In genomic region chr13:69761393-69761792, GRCm38 (mm10) we compare ENCODE assay signal across 9 mouse cellular contexts. TPM values are rescaled to one million over a fixed set of nuclear protein-coding genes. Genes with fewer than 3 reads are reported as not detected.
A peak's percentile ranks its signal among the peaks of the same experiment; 100 is the strongest.
DNase-seq lines count a peak whose midpoint lies in the region; ATAC-seq and TF ChIP-seq lines count a peak whose summit lies in the region.
"Had no signal": no experiment of that assay in that cellular context is flagged by ENCODE, and none has a peak within 500 bp of the region (broad histone marks: within the 10 kb centered on the region; RNA-seq: fewer than 3 reads in every experiment).

No protein-coding gene starts in this region.

- peak overlapping the region; percentile 49 for H3K27ac ChIP-seq in forebrain, embryonic 15.5 days (replicated peaks)
- H3K27ac ChIP-seq in forebrain, embryonic 12.5 days = no peak overlapping the region
- H3K27ac ChIP-seq in cerebellum, adult 2 months (ENCODE audit: insufficient read depth, low read length) = peak overlapping the region; percentile 10; the same call in 1 of the 2 replicates
- H3K27ac ChIP-seq: limb, embryonic 12.5 days had no signal

- H3K4me1 ChIP-seq in forebrain, embryonic 15.5 days = peaks cover 20% of the 10 kb centered on the region
- H3K4me1 ChIP-seq in forebrain, embryonic 12.5 days = no peaks in the 10 kb centered on the region
- peaks cover 13% of the 10 kb centered on the region; the same call in 1 of the 2 replicates for H3K4me1 ChIP-seq in cerebellum, adult 2 months (ENCODE audit: control insufficient read depth, insufficient read depth, low read length)
- H3K4me1 ChIP-seq: limb, embryonic 12.5 days had no signal

- 47% methylated on average over 10 of the region's 10 CpGs for WGBS in forebrain, embryonic 15.5 days
- WGBS in forebrain, embryonic 12.5 days = 91% methylated on average over 10 of the region's 10 CpGs
- 5% methylated on average over 10 of the region's 10 CpGs for WGBS in cerebellum, adult 2 months

- H3K9me3 ChIP-seq in forebrain, embryonic 15.5 days = no peaks in the 10 kb centered on the region
- no peaks in the 10 kb centered on the region for H3K9me3 ChIP-seq in forebrain, embryonic 12.5 days
- H3K9me3 ChIP-seq: limb, embryonic 12.5 days had no signal

- no peak for TF ChIP-seq POLR2A in cerebellum, adult 2 months (IDR thresholded peaks at IDR 0.05; ENCODE audit: borderline replicate concordance, insufficient read depth, low read length)

- no peak overlapping the region for H3K4me2 ChIP-seq in forebrain, embryonic 15.5 days (replicated peaks)
- H3K4me2 ChIP-seq in forebrain, embryonic 12.5 days = no peak overlapping the region
- H3K4me2 ChIP-seq: limb, embryonic 12.5 days had no signal

- H3K9ac ChIP-seq in forebrain, embryonic 15.5 days (replicated peaks) = no peak overlapping the region
- H3K9ac ChIP-seq in forebrain, embryonic 12.5 days = no peak overlapping the region
- H3K9ac ChIP-seq: limb, embryonic 12.5 days had no signal

- DNase-seq in cerebellum, adult 2 months = peak; percentile 86 to 95
- peak; percentile 40 to 66 for DNase-seq in heart, adult 9 months (ENCODE audit: low spot score in 2 of 2)
- peak; percentile 85 to 91 for DNase-seq in left cerebral cortex, postnatal 14 days (ENCODE audit: low spot score in 2 of 2)
- DNase-seq in skeletal muscle tissue, adult 2 months (ENCODE audit: low read depth, low spot score) = peak; percentile 22
- no peak for DNase-seq in spleen, postnatal 36 days (ENCODE audit: low spot score in 2 of 2)

- ATAC-seq in forebrain, embryonic 15.5 days (replicated peaks) = peak; percentile 74
- no peak for ATAC-seq in forebrain, embryonic 12.5 days (ENCODE audit: low FRiP score)
- ATAC-seq in megakaryocyte progenitor cell, adult 5-6 weeks (replicated peaks; ENCODE audit: poor library complexity) = no peak

- intact Hi-C loops in left cerebral cortex, postnatal 14 days (cut with DNase I) = no loop called here

- no peak for TF ChIP-seq CTCF in cerebellum, adult 2 months (IDR thresholded peaks at IDR 0.05; ENCODE audit: borderline replicate concordance, insufficient read depth, low read depth, low read length)

- H3K36me3 ChIP-seq in forebrain, embryonic 15.5 days = no peaks in the 10 kb centered on the region
- no peaks in the 10 kb centered on the region for H3K36me3 ChIP-seq in forebrain, embryonic 12.5 days (replicated peaks)
- H3K36me3 ChIP-seq: limb, embryonic 12.5 days had no signal

- H3K27me3 ChIP-seq in forebrain, embryonic 15.5 days = no peaks in the 10 kb centered on the region
- H3K27me3 ChIP-seq in forebrain, embryonic 12.5 days = no peaks in the 10 kb centered on the region
- H3K27me3 ChIP-seq in cerebellum, adult 2 months (ENCODE audit: control insufficient read depth, insufficient read depth, low read length) = no peaks in the 10 kb centered on the region

- no peak overlapping the region for H3K4me3 ChIP-seq in forebrain, embryonic 15.5 days
- no peak overlapping the region for H3K4me3 ChIP-seq in forebrain, embryonic 12.5 days (replicated peaks)
- H3K4me3 ChIP-seq in cerebellum, adult 2 months (replicated peaks; ENCODE audit: insufficient read depth, low read depth, low read length) = no peak overlapping the region
- H3K4me3 ChIP-seq: limb, embryonic 12.5 days had no signal

RNA-seq across cellular contexts. Expression of gene Ube2ql1, which starts 21.7 kb away (rescaled TPM):
- 29.3 and 30.4 TPM in 2 replicates for polyA plus RNA-seq in forebrain, embryonic 15.5 days (2015; fragmentation: Nextera tagmentation; extraction: Ambion mirVana)
- 5.8 and 6.4 TPM in 2 replicates for polyA plus RNA-seq in forebrain, embryonic 12.5 days (2016; fragmentation: Nextera tagmentation; extraction: Ambion mirVana)
- polyA plus RNA-seq in cerebellum, adult 2 months (2012; rRNA removed) = 102 and 105 TPM in 2 replicates
- 100 to 1,000 TPM; 184 to 206 TPM for total RNA-seq in left cerebral cortex, postnatal 14 days (2021)
- not detected in 2 replicates for total RNA-seq in megakaryocyte progenitor cell, adult 5-6 weeks (2015)
- total RNA-seq in megakaryocyte progenitor cell, adult 5-6 weeks (2017) = not detected in 2 replicates

RNA-seq across cellular contexts. Expression of gene Med10, which starts 40.8 kb away (rescaled TPM):
- polyA plus RNA-seq in forebrain, embryonic 15.5 days (2015; fragmentation: Nextera tagmentation; extraction: Ambion mirVana) = 177 and 181 TPM in 2 replicates
- polyA plus RNA-seq in forebrain, embryonic 12.5 days (2016; fragmentation: Nextera tagmentation; extraction: Ambion mirVana) = 160 and 173 TPM in 2 replicates
- 36.9 and 40.5 TPM in 2 replicates for polyA plus RNA-seq in cerebellum, adult 2 months (2012; rRNA removed)
- total RNA-seq in left cerebral cortex, postnatal 14 days (2021) = 10 to 100 TPM; 58.3 to 62.7 TPM
- total RNA-seq in megakaryocyte progenitor cell, adult 5-6 weeks (2015) = 37.5 and 42.5 TPM in 2 replicates
- 44.8 and 45.5 TPM in 2 replicates for total RNA-seq in megakaryocyte progenitor cell, adult 5-6 weeks (2017)

Comparison
In these comparisons a context has a peak if more than half of its experiments do, and no peak if none do; other contexts are left out.
1. DNase-seq: peak in cerebellum, adult 2 months (2 of 2), heart, adult 9 months (2 of 2), left cerebral cortex, postnatal 14 days (2 of 2) and skeletal muscle tissue, adult 2 months (single experiment); none in spleen, postnatal 36 days (0 of 2).